Mouse (Mus musculus): Measurements from ENCODE around the gene Itga5. TPM values are rescaled to one million over a fixed set of nuclear protein-coding genes. Genes with fewer than 3 reads are reported as not detected.

Itga5 gene
- total RNA-seq, 1 experiment from 2014 or later: 15.2 TPM

DNA sequence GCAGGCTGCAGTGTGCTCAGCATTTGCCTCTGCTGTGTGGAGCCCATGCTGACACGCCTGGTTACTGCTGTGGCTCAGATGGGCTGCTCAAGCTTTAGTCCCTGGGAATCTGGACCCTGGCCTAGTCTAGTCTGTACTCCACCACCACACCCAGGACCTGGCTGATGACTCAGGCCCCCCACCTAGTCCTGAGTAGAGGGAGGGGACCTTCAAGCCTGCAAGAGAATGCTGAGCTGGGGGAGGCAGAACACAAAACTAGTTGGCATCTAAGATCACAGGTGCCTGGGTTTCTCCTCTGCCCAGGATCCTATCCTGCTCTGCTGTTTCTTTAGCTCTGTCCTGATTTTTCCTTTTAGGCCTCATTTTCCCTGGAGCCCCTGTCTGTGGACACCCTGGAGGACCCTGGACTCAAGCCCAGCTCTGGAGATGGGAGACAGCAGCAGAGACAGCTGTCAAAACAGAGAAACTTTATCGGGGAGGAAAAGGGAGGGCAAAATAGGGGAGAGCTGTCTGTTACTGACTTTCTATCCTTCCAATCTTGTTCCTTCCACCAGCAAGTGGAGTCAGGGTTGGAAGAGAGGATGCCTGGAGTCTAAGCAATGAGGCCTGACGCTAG is 48.3 kb downstream of the Itga5 start:
- no peak for ATAC-seq (ENCODE audit: extremely low read depth, insufficient number of reproducible peaks, low FRiP score, poor library complexity, severe bottlenecking)

DNA sequence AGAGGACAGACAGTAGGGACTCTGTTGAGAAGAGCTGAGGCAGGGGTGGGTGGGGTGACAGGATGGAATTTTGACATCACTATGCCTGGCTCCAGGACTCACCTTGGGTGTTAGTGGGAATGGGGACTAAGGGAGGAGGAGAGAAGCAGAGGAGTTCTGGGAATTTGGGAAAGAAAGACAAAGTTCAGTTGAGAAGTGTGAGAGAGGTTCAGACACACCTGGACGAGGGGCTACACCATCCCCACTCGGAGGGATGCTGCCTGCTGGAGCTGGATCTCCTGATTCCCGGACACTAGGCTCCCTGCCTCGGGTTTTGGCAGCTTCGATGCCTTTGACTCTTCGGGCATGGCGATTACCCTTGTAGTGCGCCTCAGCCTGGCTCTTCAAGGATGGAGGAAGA is 48.8 kb downstream of the Itga5 start:
- no peak for ATAC-seq (ENCODE audit: extremely low read depth, insufficient number of reproducible peaks, low FRiP score, poor library complexity, severe bottlenecking)

DNA sequence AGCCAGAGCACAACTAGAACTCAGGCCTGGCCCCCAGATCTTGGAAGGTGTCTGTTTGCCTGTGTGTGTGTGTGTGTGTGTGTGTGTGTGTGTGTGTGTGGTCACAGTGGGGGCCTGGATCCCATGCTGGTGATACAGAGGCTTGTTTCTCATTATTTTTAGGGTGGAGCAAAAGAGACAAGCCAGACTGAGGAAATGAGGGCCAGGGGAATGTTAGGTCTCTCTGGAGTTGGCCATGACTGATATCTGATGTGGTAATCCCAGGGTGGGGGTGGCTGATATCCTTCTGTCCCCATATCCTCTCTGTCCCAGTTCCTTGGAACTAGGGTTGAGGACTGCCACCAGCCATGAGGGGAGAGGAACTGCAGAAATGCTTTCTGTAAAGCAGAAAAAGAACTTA is 49.4 kb downstream of the Itga5 start:
- no peak for ATAC-seq (ENCODE audit: extremely low read depth, insufficient number of reproducible peaks, low FRiP score, poor library complexity, severe bottlenecking)

DNA sequence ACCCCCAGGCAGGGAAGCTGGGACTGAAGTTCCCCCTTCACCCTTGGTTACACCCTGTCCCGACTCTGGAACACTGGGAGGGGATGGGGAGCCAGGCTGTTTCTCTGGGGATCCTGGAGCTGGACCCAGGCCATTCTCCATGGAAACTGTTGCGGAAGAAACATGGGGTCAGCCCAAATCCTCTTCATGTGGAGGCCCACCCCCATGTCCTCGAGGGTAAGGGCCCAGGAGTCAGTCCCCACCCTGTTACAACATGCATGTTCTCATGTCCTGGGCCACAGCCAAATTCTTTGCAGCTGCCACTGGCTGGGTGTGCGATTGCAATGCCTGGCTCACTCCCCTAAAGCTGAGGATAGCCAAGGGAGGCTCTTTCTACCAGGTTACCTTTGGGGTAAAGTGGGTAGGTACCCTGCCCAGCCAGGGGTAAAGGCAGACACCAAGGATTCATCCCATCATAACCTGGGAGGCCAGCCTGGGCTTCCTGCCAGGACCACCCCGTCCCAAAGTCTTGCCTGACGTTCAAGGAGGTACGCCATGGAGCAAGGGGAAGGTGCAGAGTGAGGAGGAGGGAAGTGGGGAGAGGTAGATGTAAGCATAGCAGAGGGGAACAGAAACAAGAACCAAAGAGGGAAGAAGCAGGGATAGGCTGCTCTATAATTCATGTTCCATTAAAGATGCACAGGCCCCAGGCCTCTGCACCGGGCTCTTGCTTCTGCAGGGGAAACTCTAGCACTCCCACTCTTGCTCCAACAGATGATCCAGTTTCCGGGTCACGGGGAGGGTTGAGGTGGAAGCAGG is 50.4 kb downstream of the Itga5 start:
- no peak for ATAC-seq (ENCODE audit: extremely low read depth, insufficient number of reproducible peaks, low FRiP score, poor library complexity, severe bottlenecking)

DNA sequence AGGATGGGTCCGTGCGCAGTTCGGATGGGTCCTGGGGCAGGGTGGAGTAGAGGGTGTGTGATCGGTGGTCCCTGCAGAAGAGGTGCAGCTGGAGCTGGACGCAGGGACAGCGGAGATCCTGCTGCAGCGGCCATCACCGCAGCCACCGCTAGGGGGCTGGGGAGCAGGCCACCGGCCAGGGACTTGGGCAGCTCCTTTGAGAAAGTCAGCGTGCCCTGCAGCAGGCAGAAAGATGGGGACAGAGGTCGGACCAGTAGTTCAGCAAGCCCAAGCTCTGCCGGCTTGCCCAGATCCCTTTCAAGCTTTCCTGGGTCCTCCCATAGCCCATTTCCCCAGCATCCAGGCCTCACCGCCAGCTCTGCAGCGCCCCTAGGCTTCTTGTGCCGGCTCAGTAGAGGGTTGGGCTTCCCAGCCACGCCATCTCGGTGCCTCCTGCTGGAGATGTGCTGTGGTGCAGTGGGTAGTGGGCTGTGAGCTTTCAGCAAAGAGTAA is 51.5 kb downstream of the Itga5 start:
- ATAC-seq (ENCODE audit: extremely low read depth, insufficient number of reproducible peaks, low FRiP score, poor library complexity, severe bottlenecking): no peak

DNA sequence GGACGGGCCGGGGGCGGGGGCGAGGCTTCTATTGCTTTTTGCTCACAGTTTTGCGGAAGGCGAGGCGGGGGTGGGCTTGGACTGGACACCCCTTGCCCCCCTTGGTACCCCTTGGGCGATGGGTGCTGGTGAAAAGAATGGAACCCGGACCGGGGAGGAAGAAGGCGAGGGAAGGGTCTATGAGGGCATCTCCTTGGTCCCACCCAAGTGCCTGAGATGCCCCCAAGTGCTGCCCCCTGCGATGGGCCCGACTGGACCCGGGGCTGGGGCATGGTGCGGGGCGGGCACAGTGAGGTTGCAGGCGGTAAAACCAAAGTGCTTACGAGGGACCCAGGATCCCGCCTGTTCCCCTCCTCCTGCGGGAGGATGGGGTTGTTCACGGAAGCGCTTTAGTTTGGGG is 52.4 kb downstream of the Itga5 start:
- no peak for ATAC-seq (ENCODE audit: extremely low read depth, insufficient number of reproducible peaks, low FRiP score, poor library complexity, severe bottlenecking)

DNA sequence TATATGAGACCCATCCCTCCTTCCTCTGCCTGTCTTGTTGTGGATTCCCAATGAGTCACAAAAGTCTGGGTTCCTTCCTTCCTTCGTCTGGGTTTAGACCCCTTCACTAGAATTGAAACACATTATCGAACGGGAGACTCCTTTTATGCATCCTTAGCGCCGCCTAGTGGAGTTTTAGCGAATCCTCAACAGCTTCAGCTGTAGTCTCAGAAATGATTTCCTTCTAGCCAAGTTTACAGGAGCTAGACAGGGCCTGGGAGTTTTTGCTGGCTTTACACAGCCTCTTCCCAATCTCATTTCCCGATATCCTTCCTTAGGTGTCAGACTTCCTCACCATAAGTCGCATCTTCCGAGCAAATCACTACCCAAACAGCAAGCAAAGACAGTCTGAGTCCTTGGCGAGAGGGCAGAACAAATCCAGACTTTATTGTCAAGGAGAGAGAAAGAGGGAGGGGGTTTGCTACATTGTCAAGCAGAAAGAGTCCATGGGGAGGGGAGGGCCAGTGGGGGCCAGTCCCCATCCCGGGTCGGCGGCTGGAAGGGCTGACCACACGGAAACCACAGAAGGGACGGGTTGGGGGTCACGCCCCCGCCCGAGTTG is 53.0 kb downstream of the Itga5 start:
- peak; percentile 52 for ATAC-seq (ENCODE audit: extremely low read depth, insufficient number of reproducible peaks, low FRiP score, poor library complexity, severe bottlenecking)

DNA sequence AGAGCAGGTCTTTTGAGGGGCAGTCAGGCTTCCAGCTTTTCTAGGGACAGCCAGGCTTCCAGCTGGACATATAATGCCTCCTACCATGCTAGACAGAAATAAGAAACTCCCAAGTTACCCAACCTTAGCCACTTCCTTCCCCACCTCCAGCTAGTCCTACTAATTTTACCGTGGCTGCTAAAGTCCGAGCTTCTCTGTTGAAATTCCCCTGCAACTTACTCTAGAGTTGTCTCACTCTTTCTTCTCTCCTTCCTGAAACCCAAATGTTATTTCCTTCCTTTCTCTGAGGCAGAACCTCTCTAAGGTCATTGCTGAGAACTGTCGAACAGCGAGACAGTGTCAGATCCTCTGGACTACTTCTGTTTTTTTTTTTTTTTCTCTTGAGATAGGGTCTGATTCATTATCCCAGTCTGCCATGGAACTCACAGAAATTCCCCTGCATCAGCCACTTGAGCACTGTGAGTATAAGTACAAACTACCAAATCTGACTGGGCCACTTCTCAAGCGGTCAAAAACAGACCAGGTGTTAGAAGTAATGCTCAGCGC is 56.1 kb downstream of the Itga5 start, which contains the start of gene Gpr84:
Gene Gpr84 (minus strand): TSS at position 248 of the 546 bp plus-strand sequence.
- ATAC-seq (ENCODE audit: extremely low read depth, insufficient number of reproducible peaks, low FRiP score, poor library complexity, severe bottlenecking): no peak

DNA sequence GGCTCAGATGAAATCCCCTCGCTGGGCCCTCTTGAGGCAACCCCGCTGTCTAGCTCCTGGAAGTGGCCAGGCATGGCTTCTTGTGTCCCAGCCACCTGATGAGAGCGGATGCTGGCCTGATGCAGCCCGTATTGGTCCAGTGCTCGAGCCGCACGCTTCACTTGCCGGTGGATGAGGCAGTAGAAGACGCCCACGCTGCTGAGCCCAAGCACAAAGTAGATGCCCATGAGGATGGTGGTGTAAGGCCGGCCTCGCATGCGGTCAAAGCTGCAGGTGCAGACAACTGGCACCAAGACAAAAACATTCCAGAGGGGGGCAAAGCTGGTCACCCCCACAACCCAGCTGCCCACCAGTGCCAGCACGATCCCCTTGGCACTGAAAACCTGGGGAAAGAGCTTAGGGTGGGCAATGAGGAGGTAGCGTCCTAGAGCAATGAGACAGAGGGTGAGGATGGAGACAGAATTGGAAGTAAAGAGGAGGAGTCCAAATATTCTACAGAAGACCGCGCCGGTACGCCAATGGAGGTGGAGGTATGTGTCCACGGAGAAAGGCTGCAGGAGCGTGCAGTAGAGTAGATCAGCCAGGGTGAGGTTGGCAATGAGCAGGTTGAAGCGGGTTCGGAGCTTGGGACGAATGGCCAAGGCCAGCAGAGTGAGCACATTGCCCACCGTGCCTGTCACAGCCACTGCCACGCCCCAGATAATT is 57.5 kb downstream of the Itga5 start:
- ATAC-seq (ENCODE audit: extremely low read depth, insufficient number of reproducible peaks, low FRiP score, poor library complexity, severe bottlenecking): no peak

DNA sequence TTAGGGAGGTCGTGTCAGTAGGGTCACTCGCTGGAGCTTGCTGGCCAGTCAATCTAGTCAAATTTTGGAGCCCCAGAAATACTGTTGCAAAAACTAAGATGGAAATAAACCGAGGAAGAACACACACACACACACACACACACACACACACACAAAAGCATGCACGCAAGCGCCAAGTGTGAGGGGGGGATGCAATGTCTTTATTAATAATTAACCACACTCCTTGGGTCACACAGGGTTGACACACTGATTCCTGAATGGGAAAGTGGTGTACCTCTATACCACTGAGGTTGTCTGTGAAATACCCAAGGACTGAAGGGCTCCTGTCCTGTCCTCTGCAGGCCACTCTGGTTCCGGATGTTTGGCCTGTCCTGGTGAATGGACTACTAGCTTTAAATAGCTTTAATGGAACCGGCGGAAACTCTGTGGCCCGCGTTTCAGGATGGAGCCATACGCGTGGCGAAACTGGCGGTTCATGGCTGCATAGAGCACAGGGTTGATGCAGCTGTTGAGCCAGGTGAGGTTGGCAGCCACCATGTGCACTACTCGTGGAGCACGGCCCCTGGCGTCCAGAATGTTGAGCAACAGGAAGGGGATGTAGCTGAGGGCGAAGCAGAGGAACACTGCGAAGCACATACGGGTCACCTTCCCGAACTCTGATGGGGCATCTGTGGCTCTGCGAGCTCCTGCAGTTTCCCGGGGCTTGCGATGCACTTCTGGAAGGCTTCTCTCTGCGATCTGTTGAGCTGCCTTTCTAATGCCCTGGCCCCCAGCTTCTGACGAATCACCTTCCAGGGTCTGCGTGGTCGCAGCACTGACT is 58.3 kb downstream of the Itga5 start:
- no peak for ATAC-seq (ENCODE audit: extremely low read depth, insufficient number of reproducible peaks, low FRiP score, poor library complexity, severe bottlenecking)

DNA sequence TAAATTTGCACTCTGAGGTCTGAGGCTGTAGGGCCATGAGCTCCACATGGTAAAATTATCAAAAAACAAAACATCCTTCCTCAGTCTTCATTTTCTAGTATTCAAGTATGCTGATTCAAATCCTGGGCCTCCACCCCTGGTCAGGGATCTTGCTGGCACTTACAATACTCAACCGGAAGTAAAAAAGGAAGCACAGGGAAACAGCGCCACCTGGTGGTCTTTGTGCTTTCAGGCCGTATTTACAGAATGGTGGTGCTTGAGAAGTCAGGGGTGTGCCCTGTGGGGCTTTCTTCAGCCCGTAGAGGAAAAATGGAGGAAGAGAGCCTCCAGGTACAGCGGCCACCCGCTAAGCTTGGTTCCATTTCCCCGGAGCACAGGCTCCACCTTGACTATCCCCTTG is 59.4 kb downstream of the Itga5 start:
- ATAC-seq (ENCODE audit: extremely low read depth, insufficient number of reproducible peaks, low FRiP score, poor library complexity, severe bottlenecking): peak; percentile 70

DNA sequence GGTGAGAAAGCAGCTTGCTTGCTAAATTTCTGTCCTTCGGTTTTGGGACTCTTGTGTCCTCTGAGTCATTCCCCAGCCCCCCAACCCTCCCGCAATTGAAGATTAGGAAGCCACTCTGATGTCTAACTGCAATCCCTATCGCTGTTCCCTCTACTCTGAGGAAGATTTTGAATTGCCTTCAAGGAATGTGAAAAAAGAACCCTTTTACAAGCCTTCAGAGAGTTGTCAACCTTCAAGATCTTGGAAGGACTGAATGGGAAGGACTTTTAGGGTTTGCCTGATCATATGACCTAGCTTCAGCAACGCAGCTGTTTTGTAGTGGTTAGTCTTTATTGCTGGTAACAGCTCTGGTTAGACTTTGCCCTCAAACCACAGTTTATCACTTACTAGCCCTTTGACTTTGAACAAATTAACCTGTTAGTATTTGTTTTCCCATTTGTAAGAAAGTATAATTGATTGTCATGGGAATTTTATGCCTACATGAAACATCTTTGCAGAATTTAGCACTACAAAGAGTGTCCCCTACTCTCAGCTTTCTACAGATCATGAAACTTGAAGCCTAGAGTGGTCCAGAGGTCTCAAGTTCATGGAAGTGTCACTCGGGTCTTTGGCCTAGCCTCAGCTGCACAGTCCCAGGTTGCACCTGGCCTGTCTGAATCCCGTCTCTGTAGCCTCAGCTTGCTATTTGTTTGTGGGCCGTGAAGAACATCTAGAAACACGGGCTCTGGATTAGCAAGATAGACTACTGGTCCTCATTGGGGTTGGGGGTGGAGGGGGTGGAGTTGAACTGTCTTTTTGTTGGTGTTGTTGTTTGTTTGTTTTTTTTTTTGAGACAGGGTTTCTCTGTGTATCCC is 60.5 kb downstream of the Itga5 start:
- ATAC-seq (ENCODE audit: extremely low read depth, insufficient number of reproducible peaks, low FRiP score, poor library complexity, severe bottlenecking): no peak

DNA sequence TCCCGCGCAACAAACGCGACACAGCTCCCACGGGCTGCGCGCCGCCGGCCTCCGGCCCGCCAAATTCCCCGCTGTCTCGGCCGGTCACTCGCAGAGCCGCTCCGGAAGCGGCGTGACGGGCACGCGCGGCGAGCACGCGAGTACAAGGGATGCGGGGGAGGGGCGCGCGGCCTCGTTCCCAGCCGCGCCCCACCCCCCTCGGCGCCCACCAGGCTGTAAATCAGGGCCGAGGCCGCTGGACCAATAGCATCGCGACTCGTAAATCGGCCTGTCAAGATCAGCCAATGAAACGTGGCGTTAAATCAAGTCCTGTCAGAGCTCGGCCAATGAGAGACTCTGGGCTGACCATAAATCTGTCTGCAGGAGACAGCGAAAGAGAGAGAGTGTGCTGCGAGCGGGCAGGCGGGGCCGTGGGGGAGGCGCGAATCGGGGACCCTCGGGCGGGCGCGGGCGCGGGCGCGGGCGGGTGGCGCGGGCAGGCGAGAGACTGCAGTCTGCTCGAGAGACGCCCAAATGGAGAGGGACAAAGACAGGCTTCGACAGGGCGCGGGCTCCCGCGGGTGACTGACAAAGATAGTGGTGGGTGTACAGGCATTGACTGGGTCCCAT is 61.4 kb downstream of the Itga5 start:
- peak; percentile 84 for ATAC-seq (ENCODE audit: extremely low read depth, insufficient number of reproducible peaks, low FRiP score, poor library complexity, severe bottlenecking)

DNA sequence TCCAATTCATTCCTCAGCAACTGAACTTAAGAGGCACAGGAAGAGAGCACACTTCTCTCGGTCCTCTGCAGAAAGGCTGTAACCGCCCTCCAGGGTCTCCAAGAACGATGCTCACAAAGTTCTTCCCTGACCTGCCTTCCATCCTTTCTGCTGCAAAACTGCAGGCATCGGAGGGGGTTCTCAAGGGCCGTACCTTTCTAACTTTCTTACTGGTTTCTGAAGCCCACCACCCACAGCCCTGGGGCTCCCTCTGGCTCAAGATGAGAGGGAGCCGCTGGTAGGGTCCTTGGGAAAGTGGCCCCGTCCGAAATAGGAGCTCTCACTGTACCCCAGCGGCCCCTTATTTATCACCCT is 62.0 kb downstream of the Itga5 start:
- no peak for ATAC-seq (ENCODE audit: extremely low read depth, insufficient number of reproducible peaks, low FRiP score, poor library complexity, severe bottlenecking)

DNA sequence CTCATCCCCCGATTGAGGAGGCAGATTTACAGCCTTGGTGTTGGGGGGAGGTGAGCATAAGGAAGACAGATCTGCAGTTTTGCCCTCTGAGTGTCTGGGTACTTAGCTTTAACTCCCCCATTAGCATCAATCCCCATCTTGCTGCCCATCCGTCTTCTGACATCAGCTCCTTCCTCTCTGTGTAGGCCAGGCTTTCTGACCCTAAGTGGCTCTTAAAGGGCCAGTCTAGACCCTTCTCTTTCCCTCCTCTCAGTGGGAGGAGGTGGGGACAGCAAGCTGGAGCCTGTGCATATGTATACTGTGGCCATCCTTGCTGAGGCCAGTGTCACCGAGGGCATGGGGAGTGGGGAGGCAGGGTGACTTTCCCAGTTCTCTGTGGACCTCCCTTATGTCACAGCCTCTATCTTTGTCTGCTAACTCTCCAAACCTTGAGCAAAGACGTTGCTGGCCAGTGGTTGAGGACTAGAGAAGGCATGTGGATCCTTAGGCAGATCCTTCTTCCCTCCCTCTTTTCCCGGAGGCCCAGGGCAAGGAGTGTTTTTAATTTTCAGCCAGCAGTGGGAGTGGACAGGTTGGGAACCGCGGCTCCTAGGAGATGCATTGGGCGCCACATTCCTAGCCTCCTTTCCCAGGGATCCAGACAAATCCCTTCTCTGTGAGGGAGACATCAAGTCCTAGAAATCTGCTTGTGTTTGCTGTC is 62.5 kb downstream of the Itga5 start:
- no peak for ATAC-seq (ENCODE audit: extremely low read depth, insufficient number of reproducible peaks, low FRiP score, poor library complexity, severe bottlenecking)

DNA sequence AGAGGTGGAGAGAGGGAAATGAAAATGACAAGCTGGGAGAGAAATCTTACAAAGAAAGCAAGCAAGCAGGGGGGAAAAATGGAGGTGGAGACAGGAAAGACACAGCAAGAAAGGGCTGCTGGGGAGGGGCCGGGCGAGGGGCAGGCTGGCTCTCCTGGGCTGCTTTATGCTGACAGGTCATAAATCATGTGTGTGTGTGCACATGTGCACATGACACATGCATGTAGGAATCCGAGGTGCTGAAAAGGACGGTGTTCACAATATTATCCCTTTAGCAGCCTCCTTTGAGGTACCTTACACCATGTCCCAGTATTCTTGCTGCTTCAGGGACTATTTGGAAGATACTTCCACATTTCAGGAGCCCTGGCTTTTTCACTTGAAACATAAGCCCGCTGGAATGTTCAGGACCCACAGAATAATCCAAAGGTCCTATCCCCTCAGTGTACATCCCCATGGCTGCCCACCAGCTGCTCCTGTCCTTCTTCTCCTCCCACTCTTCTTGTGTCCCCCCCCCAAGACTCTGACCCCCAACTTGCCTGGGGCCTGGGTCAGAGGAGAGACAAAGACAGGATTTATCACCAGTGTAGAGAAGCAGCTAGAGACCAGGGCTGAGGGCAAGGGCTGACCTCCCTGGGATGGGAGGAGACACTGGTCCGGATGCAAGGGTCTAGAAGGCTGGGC is 64.1 kb downstream of the Itga5 start:
- no peak for ATAC-seq (ENCODE audit: extremely low read depth, insufficient number of reproducible peaks, low FRiP score, poor library complexity, severe bottlenecking)

Data from neutrophil, adult 5-6 weeks (primary cell).